In genomic region chr17:87744985-87745925, GRCm38 (mm10) we compare ENCODE assay signal across 8 mouse cellular contexts. TPM values are rescaled to one million over a fixed set of nuclear protein-coding genes. Genes with fewer than 3 reads are reported as not detected.
DNase-seq lines count a peak whose midpoint lies in the region; ATAC-seq lines count a peak whose summit lies in the region.

No protein-coding gene starts in this region.

- peaks cover 59% of the 10 kb centered on the region for H3K27me3 ChIP-seq in heart, embryonic 15.5 days
- H3K27me3 ChIP-seq in midbrain, embryonic 16.5 days (ENCODE audit: control insufficient read depth, insufficient read depth, low read depth, low read length) = peaks cover 11% of the 10 kb centered on the region

- no peak for ATAC-seq in heart, embryonic 15.5 days (replicated peaks; ENCODE audit: insufficient number of reproducible peaks, insufficient read depth, low FRiP score, low read depth)
- peak; percentile 34 for ATAC-seq in midbrain, embryonic 16.5 days

- peak overlapping the region; percentile 95 for H3K4me2 ChIP-seq in heart, embryonic 15.5 days
- H3K4me2 ChIP-seq in midbrain, embryonic 16.5 days (ENCODE audit: low read length) = peak overlapping the region; percentile 89

- 11% methylated on average over 32 of the region's 32 CpGs for WGBS in heart, embryonic 15.5 days
- WGBS in midbrain, embryonic 16.5 days = 11% methylated on average over 32 of the region's 32 CpGs

- H3K4me1 ChIP-seq in heart, embryonic 15.5 days (replicated peaks) = peaks cover 17% of the 10 kb centered on the region
- peaks cover 8% of the 10 kb centered on the region for H3K4me1 ChIP-seq in midbrain, embryonic 16.5 days (ENCODE audit: control insufficient read depth, insufficient read depth, low read length)

- no peaks in the 10 kb centered on the region for H3K36me3 ChIP-seq in heart, embryonic 15.5 days
- H3K36me3 ChIP-seq in midbrain, embryonic 16.5 days (ENCODE audit: control insufficient read depth, insufficient read depth, low read length) = no peaks in the 10 kb centered on the region

- H3K27ac ChIP-seq in heart, embryonic 15.5 days = no peak overlapping the region
- H3K27ac ChIP-seq in midbrain, embryonic 16.5 days (ENCODE audit: low read length) = peak overlapping the region; percentile 67; the same call in 1 of the 2 replicates

- no peak for DNase-seq in heart, postnatal 4 days
- peak; percentile 86 for DNase-seq in cerebellum, adult 9-11 months
- DNase-seq in frontal cortex, postnatal 14 days (ENCODE audit: low spot score in 2 of 2) = peak; percentile 70 to 76
- peak; percentile 71 to 80 for DNase-seq in left cerebral cortex, adult 18-20 months (ENCODE audit: low spot score in 2 of 2)
- DNase-seq in gastrocnemius, adult 18-20 months (ENCODE audit: low spot score) = no peak
- no peak for DNase-seq in urinary bladder, postnatal 10 days (ENCODE audit: low spot score)

- peak overlapping the region; percentile 62 for H3K4me3 ChIP-seq in heart, embryonic 15.5 days
- H3K4me3 ChIP-seq in midbrain, embryonic 16.5 days (ENCODE audit: low read depth, low read length) = peak overlapping the region; percentile 53

- H3K9me3 ChIP-seq in heart, embryonic 15.5 days (replicated peaks) = no peaks in the 10 kb centered on the region
- no peaks in the 10 kb centered on the region for H3K9me3 ChIP-seq in midbrain, embryonic 16.5 days (replicated peaks; ENCODE audit: control insufficient read depth, low read length, poor library complexity, severe bottlenecking)

- H3K9ac ChIP-seq in heart, embryonic 15.5 days = peak overlapping the region; percentile 33; the same call in 1 of the 2 replicates
- H3K9ac ChIP-seq in midbrain, embryonic 16.5 days (ENCODE audit: low read depth, low read length) = peak overlapping the region; percentile 67

RNA-seq across cellular contexts. Expression of gene Kcnk12, which starts 52.5 kb away (rescaled TPM):
- 0.11 TPM in 1 of 2 replicates, not detected in the other for polyA plus RNA-seq in heart, embryonic 15.5 days (2015; fragmentation: Nextera tagmentation; extraction: Ambion mirVana)
- under 1 TPM in 1 of 2 experiments, not detected in 1; 0.14 TPM for total RNA-seq in heart, postnatal 4 days (2021)
- total RNA-seq in left cerebral cortex, adult 18-20 months (2021) = 10 to 100 TPM; 30.1 to 33.8 TPM
- 0.63 and 0.65 TPM in 2 replicates for polyA plus RNA-seq in midbrain, embryonic 16.5 days (2015; fragmentation: Nextera tagmentation; extraction: Ambion mirVana)
- total RNA-seq in gastrocnemius, adult 18-20 months (2021) = not detected

Comparison
In these comparisons a context has a peak if more than half of its experiments do, and no peak if none do; other contexts are left out.
1. DNase-seq: peak in cerebellum, adult 9-11 months (single experiment), frontal cortex, postnatal 14 days (2 of 2) and left cerebral cortex, adult 18-20 months (2 of 2); none in heart, postnatal 4 days (single experiment), gastrocnemius, adult 18-20 months (single experiment) and urinary bladder, postnatal 10 days (single experiment).
2. RNA of gene Kcnk12, which starts 52.5 kb away (total RNA-seq): 30.1 to 33.8 TPM in left cerebral cortex, adult 18-20 months; 0.14 TPM in heart, postnatal 4 days and not detected in gastrocnemius, adult 18-20 months; every median in the first group is over 10 times any median in the second.